Mouse (Mus musculus): ENCODE measurements around the gene Afap1. TPM values are rescaled to one million over a fixed set of nuclear protein-coding genes. Genes with fewer than 3 reads are reported as not detected.

Afap1 gene
- polyA plus RNA-seq, 1 experiment from 2014 or later: 18.4 TPM

DNA sequence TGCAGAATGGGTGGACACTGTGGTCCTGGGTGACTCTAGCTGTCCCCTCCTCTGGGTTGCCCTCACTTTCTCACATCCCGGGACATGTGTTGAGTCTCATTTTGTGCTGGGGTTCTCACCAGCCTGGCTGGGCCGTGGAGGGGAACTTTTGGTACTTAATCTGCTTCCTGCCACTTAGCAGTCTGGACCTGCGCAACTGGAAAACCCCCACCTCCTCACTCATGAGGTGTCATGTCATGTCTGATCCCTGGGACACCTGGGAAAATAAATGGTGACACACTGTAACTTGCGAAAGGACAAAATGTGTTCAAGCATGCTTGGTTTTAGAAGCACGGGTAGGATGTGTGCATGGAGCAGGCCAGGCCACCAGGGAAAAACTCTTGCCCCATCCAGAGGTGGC is 8.4 kb upstream of the Afap1 start:
- WGBS: 91% methylated on average over 5 of the region's 5 CpGs
- no peak overlapping the region for H3K27ac ChIP-seq
- H3K9ac ChIP-seq: no peak overlapping the region
- H3K36me3 ChIP-seq: no peaks in the 10 kb centered on the region
- H3K27me3 ChIP-seq (replicated peaks): no peaks in the 10 kb centered on the region; the same call in 1 of the 2 replicates
- H3K4me2 ChIP-seq (replicated peaks): no peak overlapping the region
- 0 out of 2 replicates have a peak, but pooled peaks have one; percentile 9 for ATAC-seq
- H3K9me3 ChIP-seq: no peaks in the 10 kb centered on the region
- H3K4me3 ChIP-seq (replicated peaks): no peak overlapping the region
- no peaks in the 10 kb centered on the region for H3K4me1 ChIP-seq (replicated peaks)

DNA sequence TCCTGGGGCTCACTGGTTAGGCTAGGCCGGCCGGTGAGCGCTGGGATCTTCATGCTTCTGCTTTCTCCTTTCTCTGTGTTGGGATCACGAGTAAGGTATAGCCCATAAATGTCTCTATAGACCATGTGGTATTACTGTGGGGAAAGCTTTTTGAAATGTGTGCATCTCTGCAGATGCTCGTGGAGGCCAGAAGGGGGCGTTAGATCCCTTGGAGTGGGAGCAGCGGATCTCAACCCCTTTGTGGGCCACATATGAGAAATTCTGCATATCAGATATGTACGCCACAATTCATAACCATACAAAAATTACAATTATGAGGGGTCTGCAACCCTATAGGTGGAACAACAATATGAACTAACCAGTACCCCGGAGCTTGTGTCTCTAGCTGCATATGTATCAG is 4.2 kb upstream of the Afap1 start:
- Histone ChIP-seq H3K4me2 (replicated peaks) (no peak overlapping the region), H3K4me3 (replicated peaks) (no peak overlapping the region), H3K36me3 (no peaks in the 10 kb centered on the region), H3K9me3 (no peaks in the 10 kb centered on the region), H3K27me3 (replicated peaks) (no peaks in the 10 kb centered on the region; the same call in 1 of the 2 replicates), H3K4me1 (replicated peaks) (0 out of 2 replicates have a peak, but pooled peaks cover 8% of the 10 kb centered on the region), H3K27ac (no peak overlapping the region), H3K9ac (no peak overlapping the region)
- WGBS: 57% methylated on average over 9 of the region's 9 CpGs
- no peak for ATAC-seq

DNA sequence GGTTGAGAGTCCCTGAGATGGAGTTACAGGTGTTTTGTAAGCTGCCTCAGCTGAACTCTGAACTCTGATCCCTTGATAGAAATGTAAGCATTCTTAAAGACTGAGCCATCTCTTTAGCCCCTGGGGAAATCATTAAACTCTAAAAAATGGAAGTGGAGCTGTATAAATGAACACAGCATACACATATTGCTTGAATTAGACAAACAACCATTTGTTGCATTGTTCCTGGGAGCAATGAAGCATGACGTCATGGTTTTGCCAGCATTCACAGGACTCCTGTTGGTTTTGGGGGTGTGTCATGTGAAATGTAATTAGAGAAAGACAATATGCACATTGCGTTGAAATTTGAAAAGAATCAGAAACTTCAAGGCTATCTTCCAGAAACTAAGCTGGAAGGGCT is 3.5 kb upstream of the Afap1 start:
- Histone ChIP-seq H3K9me3 (no peaks in the 10 kb centered on the region), H3K36me3 (no peaks in the 10 kb centered on the region), H3K27me3 (replicated peaks) (no peaks in the 10 kb centered on the region; the same call in 1 of the 2 replicates), H3K4me2 (replicated peaks) (no peak overlapping the region), H3K4me3 (replicated peaks) (no peak overlapping the region), H3K9ac (no peak overlapping the region), H3K27ac (no peak overlapping the region), H3K4me1 (replicated peaks) (peaks cover 13% of the 10 kb centered on the region)
- ATAC-seq: no peak
- WGBS: 53% methylated on average over 2 of the region's 2 CpGs

DNA sequence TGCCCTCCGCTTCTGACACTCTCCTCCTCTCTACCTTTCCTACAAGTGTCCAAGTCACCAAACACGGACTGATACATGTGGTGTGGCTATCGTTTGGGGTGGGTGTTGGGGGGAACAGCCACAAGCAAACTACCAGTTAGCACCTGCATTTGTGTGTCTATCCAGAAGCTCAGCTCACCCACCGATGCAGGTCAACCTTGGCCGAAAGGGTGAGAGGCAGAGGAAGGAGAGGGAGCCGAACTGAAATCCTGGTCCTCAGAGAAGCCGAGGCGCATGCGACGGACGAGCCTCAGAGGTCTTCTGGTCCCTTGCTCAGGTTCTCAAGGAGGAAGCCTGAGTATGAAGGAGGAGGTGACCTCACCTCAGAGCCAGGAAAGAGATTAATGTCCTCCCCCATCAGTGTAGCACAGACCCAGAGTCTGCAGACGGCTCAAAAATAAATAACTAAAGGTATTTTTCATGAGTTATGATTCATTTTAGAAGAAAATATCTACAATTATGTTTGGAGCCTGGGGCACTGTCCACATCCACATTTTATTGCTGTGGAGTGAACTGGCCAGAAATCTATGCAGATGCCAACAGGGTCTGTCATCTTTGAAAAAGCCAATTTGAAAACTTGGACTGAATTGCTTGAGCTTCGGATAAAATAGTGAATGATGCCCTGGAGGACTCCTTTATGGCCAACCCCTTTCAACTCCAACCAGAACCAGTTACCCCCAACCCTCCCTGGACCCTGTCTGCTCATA is 2.0 kb upstream of the Afap1 start:
- no peak overlapping the region for H3K9ac ChIP-seq
- 87% methylated on average over 13 of the region's 13 CpGs for WGBS

DNA sequence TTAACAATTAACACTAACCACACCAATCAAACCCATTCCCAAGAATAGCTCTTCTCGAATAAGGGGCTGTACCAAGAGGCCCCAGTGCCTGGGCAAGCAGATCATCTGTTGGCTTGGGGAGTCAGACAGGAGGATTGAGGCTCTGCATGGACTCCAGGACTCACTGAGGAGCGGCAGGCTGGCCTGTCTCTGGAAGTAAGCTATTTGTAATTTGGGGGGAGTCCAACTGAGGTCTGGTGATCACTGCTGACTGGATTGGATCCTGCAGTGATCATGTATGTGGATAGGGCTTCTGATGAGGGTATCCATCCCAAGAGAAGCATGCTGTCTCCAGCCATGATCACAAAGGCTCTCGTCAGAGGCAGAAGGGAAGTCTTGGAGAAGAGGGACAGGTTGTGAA is 756 bp upstream of the Afap1 start:
- H3K9me3 ChIP-seq: no peaks in the 10 kb centered on the region
- 73% methylated on average over 3 of the region's 3 CpGs for WGBS
- no peak overlapping the region for H3K27ac ChIP-seq
- H3K4me1 ChIP-seq (replicated peaks): peaks cover 25% of the 10 kb centered on the region
- ATAC-seq: no peak
- no peaks in the 10 kb centered on the region for H3K36me3 ChIP-seq
- H3K27me3 ChIP-seq (replicated peaks): no peaks in the 10 kb centered on the region
- H3K9ac ChIP-seq: no peak overlapping the region
- H3K4me2 ChIP-seq (replicated peaks): peak overlapping the region; percentile 90
- H3K4me3 ChIP-seq (replicated peaks): no peak overlapping the region

More for the DNA sequence above, 2.0 kb upstream of the Afap1 start:
- Histone ChIP-seq H3K27ac (no peak overlapping the region), H3K36me3 (no peaks in the 10 kb centered on the region), H3K4me3 (replicated peaks) (no peak overlapping the region), H3K27me3 (replicated peaks) (no peaks in the 10 kb centered on the region), H3K4me2 (replicated peaks) (no peak overlapping the region), H3K9me3 (no peaks in the 10 kb centered on the region), H3K4me1 (replicated peaks) (peaks cover 20% of the 10 kb centered on the region)
- ATAC-seq: no peak

DNA sequence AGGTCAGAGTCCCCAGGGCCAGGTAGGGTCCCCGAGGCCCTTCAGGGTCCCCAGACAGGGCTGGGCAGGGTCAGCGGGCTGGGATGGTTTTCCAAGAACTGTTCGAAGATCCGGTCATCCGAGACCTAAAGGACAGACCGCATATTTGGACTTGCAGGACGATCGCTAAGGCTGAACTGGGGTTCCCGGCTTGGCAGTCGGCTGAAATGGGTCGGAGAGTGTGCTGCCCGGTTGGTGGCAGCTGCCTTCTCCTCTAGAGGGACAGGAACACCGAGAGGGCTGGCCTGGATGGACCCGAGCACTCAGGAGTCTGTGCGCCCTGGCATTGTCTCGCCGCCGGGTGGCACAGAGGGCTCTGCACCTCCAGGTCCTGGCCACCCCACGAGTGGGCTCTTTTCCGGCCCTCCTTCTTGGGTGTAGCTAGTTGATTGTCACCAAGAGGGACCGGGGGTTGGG is 714 bp downstream of the Afap1 start:
- peak overlapping the region; percentile 90 for H3K4me2 ChIP-seq (replicated peaks)
- no peaks in the 10 kb centered on the region for H3K36me3 ChIP-seq
- 1% methylated on average over 21 of the region's 21 CpGs for WGBS
- peak overlapping the region; percentile 76 for H3K27ac ChIP-seq
- no peaks in the 10 kb centered on the region for H3K9me3 ChIP-seq
- peak overlapping the region; percentile 92 for H3K9ac ChIP-seq
- H3K4me1 ChIP-seq (replicated peaks): peaks cover 30% of the 10 kb centered on the region
- peak overlapping the region; percentile 84 for H3K4me3 ChIP-seq (replicated peaks)
- no peaks in the 10 kb centered on the region for H3K27me3 ChIP-seq (replicated peaks)
- peak; percentile 54 for ATAC-seq

DNA sequence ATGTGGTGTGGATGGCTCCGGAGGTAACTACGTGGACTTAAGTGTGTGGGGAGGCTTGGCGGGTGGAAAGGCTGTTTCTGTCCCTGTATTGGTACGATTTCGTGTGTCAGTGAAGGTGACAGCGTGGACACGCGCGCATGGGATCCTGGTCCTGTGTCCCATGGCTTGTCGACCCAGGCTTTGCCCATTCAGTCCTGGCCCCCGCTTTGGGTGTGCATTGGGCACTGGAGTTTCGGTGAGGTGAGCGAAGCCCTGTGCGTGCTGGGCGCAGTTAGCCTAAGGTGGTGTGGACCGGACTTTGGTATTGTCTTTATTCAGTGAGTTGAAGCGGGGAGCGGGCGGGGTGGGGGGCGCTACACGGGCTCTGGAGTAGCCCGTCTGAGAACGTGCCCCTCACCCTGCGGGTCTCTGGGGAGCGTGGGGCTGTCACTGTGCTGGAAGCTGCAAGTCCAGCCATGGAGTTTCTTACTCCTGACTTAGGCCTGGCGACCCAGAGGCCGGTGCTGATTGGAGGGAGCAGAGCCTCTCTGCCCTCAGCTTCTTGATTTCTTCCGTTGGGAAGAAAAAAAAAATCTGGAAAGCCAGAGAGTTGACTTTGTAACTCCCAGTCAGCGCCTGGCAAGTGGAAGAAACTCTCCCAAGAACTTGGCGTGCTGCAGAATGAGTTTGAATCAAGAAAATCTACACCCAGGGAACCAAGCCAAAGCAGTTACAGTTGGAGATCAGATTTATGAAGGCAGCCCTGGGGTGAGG is 1.4 kb downstream of the Afap1 start:
- Histone ChIP-seq H3K9ac (peak overlapping the region; percentile 92), H3K9me3 (no peaks in the 10 kb centered on the region), H3K36me3 (no peaks in the 10 kb centered on the region), H3K4me2 (replicated peaks) (peak overlapping the region; percentile 90), H3K4me1 (replicated peaks) (peaks cover 30% of the 10 kb centered on the region), H3K27ac (peak overlapping the region; percentile 76), H3K27me3 (replicated peaks) (no peaks in the 10 kb centered on the region), H3K4me3 (replicated peaks) (peak overlapping the region; percentile 84)
- ATAC-seq: no peak
- 9% methylated on average over 30 of the region's 30 CpGs for WGBS

DNA sequence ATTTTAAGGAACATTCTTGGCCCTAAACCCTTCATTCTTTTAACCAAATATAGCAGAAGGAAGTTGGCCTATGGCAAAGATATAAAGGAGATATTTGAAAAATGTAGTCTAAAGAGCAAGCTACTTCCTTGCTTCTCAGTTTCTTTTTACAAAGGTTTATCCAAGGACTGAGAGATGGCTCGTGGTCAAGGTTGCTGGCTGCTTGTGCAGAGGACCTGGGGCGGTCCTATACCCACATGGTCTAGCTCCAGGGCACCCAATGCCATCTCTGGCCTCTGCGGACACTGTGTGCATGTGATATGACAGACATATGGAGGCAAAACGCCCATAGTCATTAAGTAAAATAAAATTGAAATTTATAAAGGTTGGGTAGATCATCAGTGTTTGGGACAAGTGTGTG is 2.8 kb downstream of the Afap1 start:
- no peak overlapping the region for H3K4me3 ChIP-seq (replicated peaks)
- ATAC-seq: no peak
- no peak overlapping the region for H3K9ac ChIP-seq
- no peak overlapping the region; the same call in 1 of the 2 replicates for H3K27ac ChIP-seq
- no peaks in the 10 kb centered on the region for H3K9me3 ChIP-seq
- no peaks in the 10 kb centered on the region for H3K27me3 ChIP-seq (replicated peaks)
- H3K4me2 ChIP-seq (replicated peaks): no peak overlapping the region
- H3K36me3 ChIP-seq: no peaks in the 10 kb centered on the region
- WGBS: 81% methylated on average over 4 of the region's 4 CpGs
- H3K4me1 ChIP-seq (replicated peaks): peaks cover 44% of the 10 kb centered on the region

DNA sequence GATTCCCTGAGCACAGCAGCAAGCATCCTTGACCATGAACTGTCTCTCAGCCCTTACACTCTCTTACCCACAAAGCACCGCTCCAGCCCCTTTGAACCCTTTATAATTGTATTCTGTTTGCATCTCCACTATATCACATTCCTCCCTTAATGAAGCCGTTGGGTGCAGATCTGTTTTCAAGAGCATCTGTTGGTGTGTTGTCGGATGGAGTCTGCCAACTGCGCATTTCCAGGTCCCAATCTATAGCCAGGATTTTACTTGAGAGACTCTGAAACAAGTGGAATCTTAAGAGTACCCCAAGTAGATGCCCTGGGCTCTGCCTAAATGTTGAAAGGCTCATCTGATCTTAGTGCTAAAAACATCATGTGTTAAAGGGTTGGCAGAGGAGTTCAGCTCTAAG is 3.4 kb downstream of the Afap1 start:
- Histone ChIP-seq H3K36me3 (no peaks in the 10 kb centered on the region), H3K4me1 (replicated peaks) (peaks cover 50% of the 10 kb centered on the region), H3K27me3 (replicated peaks) (no peaks in the 10 kb centered on the region), H3K9me3 (no peaks in the 10 kb centered on the region), H3K4me2 (replicated peaks) (no peak overlapping the region), H3K27ac (no peak overlapping the region), H3K9ac (no peak overlapping the region), H3K4me3 (replicated peaks) (no peak overlapping the region)
- ATAC-seq: no peak
- WGBS: 81% methylated on average over 4 of the region's 4 CpGs

DNA sequence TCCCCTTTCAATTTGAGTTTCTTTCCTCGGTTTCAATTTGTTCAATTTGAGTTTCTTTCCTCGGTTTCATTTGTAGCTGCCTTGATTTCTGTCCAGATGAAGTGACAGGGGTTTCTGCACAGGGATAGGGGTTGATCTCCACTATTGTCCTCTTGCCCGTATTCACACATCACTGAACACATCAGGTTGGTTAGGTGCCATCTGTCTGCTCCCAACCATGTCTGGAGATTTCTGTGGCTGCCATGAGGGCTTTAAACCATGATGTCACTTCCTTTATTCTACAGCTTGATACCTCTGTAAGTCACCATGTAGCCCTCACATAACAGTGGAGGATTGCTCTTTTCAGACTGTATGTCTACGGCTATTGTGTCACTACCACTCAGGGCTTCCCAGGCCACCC is 4.0 kb downstream of the Afap1 start:
- no peaks in the 10 kb centered on the region for H3K36me3 ChIP-seq
- no peak overlapping the region for H3K27ac ChIP-seq
- H3K9ac ChIP-seq: no peak overlapping the region
- no peak for ATAC-seq
- H3K4me3 ChIP-seq (replicated peaks): no peak overlapping the region
- no peaks in the 10 kb centered on the region for H3K9me3 ChIP-seq
- no peaks in the 10 kb centered on the region for H3K27me3 ChIP-seq (replicated peaks)
- 89% methylated on average over 4 of the region's 4 CpGs for WGBS
- peaks cover 50% of the 10 kb centered on the region for H3K4me1 ChIP-seq (replicated peaks)
- H3K4me2 ChIP-seq (replicated peaks): no peak overlapping the region

DNA sequence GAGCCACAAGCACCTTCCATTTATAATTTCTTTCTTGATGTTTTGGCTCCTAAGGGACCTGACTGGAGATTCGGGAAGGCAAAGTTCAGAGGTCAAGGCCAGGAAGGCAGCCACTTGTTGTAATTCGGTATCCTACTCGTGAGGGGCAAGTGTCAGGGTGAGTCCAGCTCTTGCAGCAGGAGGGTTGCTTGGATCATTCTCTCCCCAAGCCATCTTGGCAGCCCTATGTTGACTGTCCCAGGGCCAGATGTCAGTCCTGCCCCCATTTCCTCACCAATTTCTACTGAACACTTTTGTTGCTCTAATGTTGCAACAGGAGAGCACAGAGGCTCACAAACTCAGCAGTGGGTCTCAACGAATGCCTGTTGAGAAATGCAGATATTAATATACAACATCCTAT is 5.0 kb downstream of the Afap1 start:
- ATAC-seq: no peak
- Histone ChIP-seq H3K9ac (no peak overlapping the region), H3K27me3 (replicated peaks) (no peaks in the 10 kb centered on the region), H3K4me2 (replicated peaks) (no peak overlapping the region), H3K9me3 (no peaks in the 10 kb centered on the region), H3K4me1 (replicated peaks) (peaks cover 43% of the 10 kb centered on the region), H3K27ac (no peak overlapping the region), H3K4me3 (replicated peaks) (no peak overlapping the region), H3K36me3 (no peaks in the 10 kb centered on the region)
- WGBS: 53% methylated on average over 4 of the region's 4 CpGs

DNA sequence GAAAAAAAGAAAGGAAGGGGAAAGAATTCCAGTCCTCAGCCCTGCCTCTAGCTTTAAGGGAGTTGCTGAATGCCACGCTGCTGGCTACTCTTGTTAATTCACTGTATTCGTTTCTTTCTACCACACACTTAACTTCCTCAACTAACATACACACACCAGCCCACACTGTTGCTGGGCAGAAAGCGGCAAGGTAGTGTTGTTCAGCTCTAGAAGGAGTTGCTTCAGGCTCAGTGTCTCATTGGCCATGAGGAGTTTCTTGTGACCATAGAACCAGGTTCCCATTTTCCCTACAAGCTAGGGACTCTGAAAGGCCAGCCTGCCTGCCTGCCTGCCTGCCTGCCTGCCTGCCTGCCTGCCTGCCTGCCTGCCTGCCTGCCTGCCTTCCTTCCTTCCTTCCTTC is 5.9 kb downstream of the Afap1 start:
- no peak for ATAC-seq
- no peak overlapping the region for H3K9ac ChIP-seq
- no peak overlapping the region for H3K4me3 ChIP-seq (replicated peaks)
- H3K4me1 ChIP-seq (replicated peaks): peaks cover 42% of the 10 kb centered on the region
- H3K4me2 ChIP-seq (replicated peaks): no peak overlapping the region
- H3K36me3 ChIP-seq: no peaks in the 10 kb centered on the region
- WGBS: 75% methylated on average over 3 of the region's 3 CpGs
- no peak overlapping the region for H3K27ac ChIP-seq
- H3K27me3 ChIP-seq (replicated peaks): no peaks in the 10 kb centered on the region
- no peaks in the 10 kb centered on the region for H3K9me3 ChIP-seq

Measured in intestine, embryonic 15.5 days (tissue).